Mouse (Mus musculus): ENCODE results near the gene Gadd45g.
A peak's percentile ranks its signal among the peaks of the same experiment; 100 is the strongest.

Gadd45g gene

GRCm38 (mm10) chr13:51846301-51846867 lies at the start of gene Gadd45g:
TSS of gene Gadd45g (plus strand) at chr13:51846678.
- peak; percentile 97 for DNase-seq

- DNase-seq, result no peak
Measured at GRCm38 (mm10) chr13:51797899-51798746, 48.4 kb upstream of the Gadd45g start.

- DNase-seq, result no peak
Measured at GRCm38 (mm10) chr13:51799735-51800522, 46.5 kb upstream of the Gadd45g start.

- DNase-seq, result no peak
Measured at GRCm38 (mm10) chr13:51800921-51801320, 45.6 kb upstream of the Gadd45g start.

- no peak for DNase-seq
Measured at GRCm38 (mm10) chr13:51805634-51806033, 40.8 kb upstream of the Gadd45g start.

GRCm38 (mm10) chr13:51806220-51806619 lies 40.3 kb upstream of the Gadd45g start:
- no peak for DNase-seq

GRCm38 (mm10) chr13:51808141-51808540 lies 38.3 kb upstream of the Gadd45g start:
- DNase-seq, result no peak

GRCm38 (mm10) chr13:51813621-51814615 lies 32.6 kb upstream of the Gadd45g start:
- DNase-seq, result no peak

- no peak for DNase-seq
Measured at GRCm38 (mm10) chr13:51814646-51815045, 31.8 kb upstream of the Gadd45g start.

GRCm38 (mm10) chr13:51815865-51816504 lies 30.5 kb upstream of the Gadd45g start:
- DNase-seq, result no peak

GRCm38 (mm10) chr13:51816559-51817041 lies 29.9 kb upstream of the Gadd45g start:
- DNase-seq, result no peak

- peak; percentile 67 for DNase-seq
Measured at GRCm38 (mm10) chr13:51818170-51818943, 28.1 kb upstream of the Gadd45g start.

GRCm38 (mm10) chr13:51818944-51819326 lies 27.5 kb upstream of the Gadd45g start:
- no peak for DNase-seq

- no peak for DNase-seq
Measured at GRCm38 (mm10) chr13:51819351-51819750, 27.1 kb upstream of the Gadd45g start.

- DNase-seq, result no peak
Measured at GRCm38 (mm10) chr13:51821988-51822387, 24.5 kb upstream of the Gadd45g start.

GRCm38 (mm10) chr13:51823822-51824495 lies 22.5 kb upstream of the Gadd45g start:
- no peak for DNase-seq

- no peak for DNase-seq
Measured at GRCm38 (mm10) chr13:51830744-51831450, 15.6 kb upstream of the Gadd45g start.

GRCm38 (mm10) chr13:51832491-51832890 lies 14.0 kb upstream of the Gadd45g start:
- no peak for DNase-seq

GRCm38 (mm10) chr13:51833611-51834010 lies 12.9 kb upstream of the Gadd45g start:
- peak; percentile 54 for DNase-seq

All from kidney, postnatal 10 days (tissue).